Mouse (Mus musculus): ENCODE measurements around the gene Arid1b. TPM values are rescaled to one million over a fixed set of nuclear protein-coding genes. Genes with fewer than 3 reads are reported as not detected.

The Arid1b gene
- polyA plus RNA-seq, 1 experiment from 2014 or later = 20.5 TPM

- no peak overlapping the region for H3K9ac ChIP-seq
- no peak overlapping the region for H3K4me3 ChIP-seq (replicated peaks; ENCODE audit: low read length)
- no peaks in the 10 kb centered on the region for H3K9me3 ChIP-seq (ENCODE audit: control insufficient read depth, low read length)
- no peaks in the 10 kb centered on the region for H3K4me1 ChIP-seq (replicated peaks; ENCODE audit: control insufficient read depth, insufficient read depth, low read length)
- WGBS = 58% methylated on average over 4 of the region's 4 CpGs
- no peak overlapping the region for H3K4me2 ChIP-seq (replicated peaks)
- no peaks in the 10 kb centered on the region for H3K36me3 ChIP-seq (replicated peaks; ENCODE audit: control insufficient read depth, insufficient read depth)
- H3K27me3 ChIP-seq (ENCODE audit: control insufficient read depth, insufficient read depth, low read length) = no peaks in the 10 kb centered on the region
- DNase-seq (ENCODE audit: low spot score) (no peak), ATAC-seq (ENCODE audit: low FRiP score) (no peak)
- no peak overlapping the region for H3K27ac ChIP-seq
Observed at GRCm38 (mm10) chr17:4967201-4967600, 26.9 kb upstream of the Arid1b start.

- H3K27me3 ChIP-seq (ENCODE audit: control insufficient read depth, insufficient read depth, low read length) = no peaks in the 10 kb centered on the region
- H3K4me3 ChIP-seq (replicated peaks; ENCODE audit: low read length) = no peak overlapping the region
- H3K9ac ChIP-seq = no peak overlapping the region
- H3K36me3 ChIP-seq (replicated peaks; ENCODE audit: control insufficient read depth, insufficient read depth) = no peaks in the 10 kb centered on the region
- 93% methylated on average over 3 of the region's 3 CpGs for WGBS
- no peak overlapping the region for H3K4me2 ChIP-seq (replicated peaks)
- ATAC-seq (ENCODE audit: low FRiP score) = no peak
- no peak for DNase-seq (ENCODE audit: low spot score)
- no peaks in the 10 kb centered on the region for H3K9me3 ChIP-seq (ENCODE audit: control insufficient read depth, low read length)
- no peaks in the 10 kb centered on the region for H3K4me1 ChIP-seq (replicated peaks; ENCODE audit: control insufficient read depth, insufficient read depth, low read length)
- no peak overlapping the region for H3K27ac ChIP-seq
Observed at GRCm38 (mm10) chr17:4968035-4968434, 26.1 kb upstream of the Arid1b start.

GRCm38 (mm10) chr17:4968878-4969277 lies 25.3 kb upstream of the Arid1b start:
- Histone ChIP-seq H3K4me3 (replicated peaks; ENCODE audit: low read length) (no peak overlapping the region), H3K9me3 (ENCODE audit: control insufficient read depth, low read length) (no peaks in the 10 kb centered on the region), H3K4me1 (replicated peaks; ENCODE audit: control insufficient read depth, insufficient read depth, low read length) (no peaks in the 10 kb centered on the region), H3K4me2 (replicated peaks) (no peak overlapping the region), H3K27ac (no peak overlapping the region), H3K9ac (no peak overlapping the region), H3K27me3 (ENCODE audit: control insufficient read depth, insufficient read depth, low read length) (no peaks in the 10 kb centered on the region), H3K36me3 (replicated peaks; ENCODE audit: control insufficient read depth, insufficient read depth) (no peaks in the 10 kb centered on the region)
- ATAC-seq (ENCODE audit: low FRiP score) = no peak
- 93% methylated on average over 5 of the region's 5 CpGs for WGBS
- DNase-seq (ENCODE audit: low spot score) = no peak

- no peak for DNase-seq (ENCODE audit: low spot score)
- 61% methylated on average over 6 of the region's 6 CpGs for WGBS
Observed at GRCm38 (mm10) chr17:4972261-4972660, 21.9 kb upstream of the Arid1b start.

GRCm38 (mm10) chr17:4974736-4975135 lies 19.4 kb upstream of the Arid1b start:
- H3K4me1 ChIP-seq (replicated peaks; ENCODE audit: control insufficient read depth, insufficient read depth, low read length) = no peaks in the 10 kb centered on the region
- WGBS = 73% methylated on average over 11 of the region's 11 CpGs
- no peaks in the 10 kb centered on the region for H3K36me3 ChIP-seq (replicated peaks; ENCODE audit: control insufficient read depth, insufficient read depth)
- no peak overlapping the region for H3K4me3 ChIP-seq (replicated peaks; ENCODE audit: low read length)
- no peak overlapping the region for H3K4me2 ChIP-seq (replicated peaks)
- H3K9ac ChIP-seq = no peak overlapping the region
- H3K27ac ChIP-seq = no peak overlapping the region
- no peaks in the 10 kb centered on the region for H3K9me3 ChIP-seq (ENCODE audit: control insufficient read depth, low read length)
- no peaks in the 10 kb centered on the region for H3K27me3 ChIP-seq (ENCODE audit: control insufficient read depth, insufficient read depth, low read length)
- ATAC-seq (ENCODE audit: low FRiP score) = peak; percentile 27; the same call in 1 of the 2 replicates
- peak; percentile 57 for DNase-seq (ENCODE audit: low spot score)

More at GRCm38 (mm10) chr17:4972261-4972660, 21.9 kb upstream of the Arid1b start:
- no peak overlapping the region for H3K4me2 ChIP-seq (replicated peaks)
- no peak overlapping the region for H3K9ac ChIP-seq
- H3K27ac ChIP-seq = no peak overlapping the region
- H3K4me3 ChIP-seq (replicated peaks; ENCODE audit: low read length) = no peak overlapping the region
- H3K27me3 ChIP-seq (ENCODE audit: control insufficient read depth, insufficient read depth, low read length) = no peaks in the 10 kb centered on the region
- ATAC-seq (ENCODE audit: low FRiP score) = no peak
- H3K9me3 ChIP-seq (ENCODE audit: control insufficient read depth, low read length) = no peaks in the 10 kb centered on the region
- no peaks in the 10 kb centered on the region for H3K36me3 ChIP-seq (replicated peaks; ENCODE audit: control insufficient read depth, insufficient read depth)
- no peaks in the 10 kb centered on the region for H3K4me1 ChIP-seq (replicated peaks; ENCODE audit: control insufficient read depth, insufficient read depth, low read length)

- 89% methylated on average over 7 of the region's 7 CpGs for WGBS
- Histone ChIP-seq H3K4me1 (replicated peaks; ENCODE audit: control insufficient read depth, insufficient read depth, low read length) (no peaks in the 10 kb centered on the region), H3K4me2 (replicated peaks) (no peak overlapping the region), H3K27me3 (ENCODE audit: control insufficient read depth, insufficient read depth, low read length) (no peaks in the 10 kb centered on the region), H3K4me3 (replicated peaks; ENCODE audit: low read length) (no peak overlapping the region), H3K36me3 (replicated peaks; ENCODE audit: control insufficient read depth, insufficient read depth) (no peaks in the 10 kb centered on the region), H3K27ac (no peak overlapping the region), H3K9ac (no peak overlapping the region), H3K9me3 (ENCODE audit: control insufficient read depth, low read length) (no peaks in the 10 kb centered on the region)
- ATAC-seq (ENCODE audit: low FRiP score) = no peak
- DNase-seq (ENCODE audit: low spot score) = no peak
Observed at GRCm38 (mm10) chr17:4980151-4980550, 14.0 kb upstream of the Arid1b start.

GRCm38 (mm10) chr17:4982819-4983218 lies 11.3 kb upstream of the Arid1b start:
- Histone ChIP-seq H3K9ac (no peak overlapping the region), H3K27ac (no peak overlapping the region), H3K4me2 (replicated peaks) (no peak overlapping the region), H3K27me3 (ENCODE audit: control insufficient read depth, insufficient read depth, low read length) (no peaks in the 10 kb centered on the region), H3K4me3 (replicated peaks; ENCODE audit: low read length) (no peak overlapping the region), H3K4me1 (replicated peaks; ENCODE audit: control insufficient read depth, insufficient read depth, low read length) (no peaks in the 10 kb centered on the region), H3K36me3 (replicated peaks; ENCODE audit: control insufficient read depth, insufficient read depth) (no peaks in the 10 kb centered on the region), H3K9me3 (ENCODE audit: control insufficient read depth, low read length) (no peaks in the 10 kb centered on the region)
- ATAC-seq (ENCODE audit: low FRiP score) = no peak
- no peak for DNase-seq (ENCODE audit: low spot score)
- WGBS = 93% methylated on average over 5 of the region's 5 CpGs

- H3K4me2 ChIP-seq (replicated peaks) = no peak overlapping the region
- no peaks in the 10 kb centered on the region for H3K27me3 ChIP-seq (ENCODE audit: control insufficient read depth, insufficient read depth, low read length)
- no peaks in the 10 kb centered on the region for H3K36me3 ChIP-seq (replicated peaks; ENCODE audit: control insufficient read depth, insufficient read depth)
- no peaks in the 10 kb centered on the region for H3K4me1 ChIP-seq (replicated peaks; ENCODE audit: control insufficient read depth, insufficient read depth, low read length)
- no peak for DNase-seq (ENCODE audit: low spot score)
- H3K4me3 ChIP-seq (replicated peaks; ENCODE audit: low read length) = no peak overlapping the region
- H3K9me3 ChIP-seq (ENCODE audit: control insufficient read depth, low read length) = no peaks in the 10 kb centered on the region
- 91% methylated on average over 7 of the region's 7 CpGs for WGBS
- ATAC-seq (ENCODE audit: low FRiP score) = no peak
- H3K9ac ChIP-seq = no peak overlapping the region
- H3K27ac ChIP-seq = no peak overlapping the region
Observed at GRCm38 (mm10) chr17:4984691-4985090, 9.4 kb upstream of the Arid1b start.

GRCm38 (mm10) chr17:4990911-4991560 lies 3.1 kb upstream of the Arid1b start:
- DNase-seq (ENCODE audit: low spot score) (no peak), ATAC-seq (ENCODE audit: low FRiP score) (no peak)
- no peaks in the 10 kb centered on the region for H3K27me3 ChIP-seq (ENCODE audit: control insufficient read depth, insufficient read depth, low read length)
- H3K27ac ChIP-seq = no peak overlapping the region
- H3K4me3 ChIP-seq (replicated peaks; ENCODE audit: low read length) = no peak overlapping the region
- H3K4me1 ChIP-seq (replicated peaks; ENCODE audit: control insufficient read depth, insufficient read depth, low read length) = peaks cover 22% of the 10 kb centered on the region
- no peaks in the 10 kb centered on the region for H3K9me3 ChIP-seq (ENCODE audit: control insufficient read depth, low read length)
- no peaks in the 10 kb centered on the region for H3K36me3 ChIP-seq (replicated peaks; ENCODE audit: control insufficient read depth, insufficient read depth)
- 31% methylated on average over 16 of the region's 16 CpGs for WGBS
- no peak overlapping the region for H3K9ac ChIP-seq
- no peak overlapping the region; the same call in 1 of the 2 replicates for H3K4me2 ChIP-seq (replicated peaks)

- WGBS = 53% methylated on average over 10 of the region's 10 CpGs
- no peak overlapping the region for H3K27ac ChIP-seq
- no peaks in the 10 kb centered on the region for H3K27me3 ChIP-seq (ENCODE audit: control insufficient read depth, insufficient read depth, low read length)
- no peak overlapping the region for H3K9ac ChIP-seq
- no peak for DNase-seq (ENCODE audit: low spot score)
- H3K36me3 ChIP-seq (replicated peaks; ENCODE audit: control insufficient read depth, insufficient read depth) = no peaks in the 10 kb centered on the region
- no peak overlapping the region for H3K4me3 ChIP-seq (replicated peaks; ENCODE audit: low read length)
- H3K4me1 ChIP-seq (replicated peaks; ENCODE audit: control insufficient read depth, insufficient read depth, low read length) = peaks cover 22% of the 10 kb centered on the region
- H3K4me2 ChIP-seq (replicated peaks) = no peak overlapping the region; the same call in 1 of the 2 replicates
- no peak for ATAC-seq (ENCODE audit: low FRiP score)
- no peaks in the 10 kb centered on the region for H3K9me3 ChIP-seq (ENCODE audit: control insufficient read depth, low read length)
Observed at GRCm38 (mm10) chr17:4991600-4991999, 2.5 kb upstream of the Arid1b start.

Data from hindbrain, embryonic 14.5 days (tissue).